Mouse (Mus musculus) heart, postnatal 0 days (tissue): ENCODE data around the gene Fam241b.

ENCODE experiments used
- CTCF ChIP-seq: IDR thresholded peaks from 2 replicates; pipeline ENCODE4 v1.5.1; 2016; ENCODE audit warnings: antibody characterized with exemption, control low read depth, low read depth
- EP300 ChIP-seq: IDR thresholded peaks from 2 replicates; pipeline ENCODE4 v1.6.1; 2016; ENCODE audit warnings: antibody characterized with exemption, low read depth

GRCm38 (mm10) chr10:62066213-62066612, 77.5 kb downstream of the Fam241b start:
- TF ChIP-seq CTCF (no peak), EP300 (no peak)
